Mouse (Mus musculus) CH12.LX (cell line): ENCODE measurements around the gene Rab36. TPM values are rescaled to one million over a fixed set of nuclear protein-coding genes. Genes with fewer than 3 reads are reported as not detected.

ENCODE experiments used
- DNase-seq: peaks from one replicate; pipeline ENCODE4 v3.0.0-alpha.2; 2013; ENCODE audit errors: extremely low read depth
- H3K27ac ChIP-seq: 2 replicates; pipeline ENCODE4 v1.5.1; 2012; ENCODE audit warnings: low read depth, mild to moderate bottlenecking, control low read depth, moderate library complexity; ENCODE audit not compliant: insufficient read depth
- H3K27me3 ChIP-seq: replicated peaks from 2 replicates; pipeline ENCODE3; 2012; ENCODE audit warnings: inconsistent platforms
- H3K36me3 ChIP-seq, 2 experiments: replicated peaks in 1 of 2; 2 replicates each; pipeline versions ENCODE3 to v1.6.1; 2012; ENCODE audit warnings: inconsistent platforms in 1 of 2, low read length in 1 of 2, mild to moderate bottlenecking in 1 of 2, mixed read lengths in 1 of 2, moderate library complexity in 1 of 2; ENCODE audit not compliant: control insufficient read depth in 1 of 2, insufficient read depth in 1 of 2
- H3K4me1 ChIP-seq, 2 experiments: 2 replicates each; pipeline ENCODE4 v1.6.1; 2012; ENCODE audit warnings: inconsistent platforms in 1 of 2, moderate library complexity in 1 of 2; ENCODE audit not compliant: insufficient read depth in 2 of 2, control insufficient read depth in 1 of 2
- H3K4me2 ChIP-seq: 2 replicates; pipeline ENCODE4 v1.6.1; 2012; ENCODE audit warnings: low read depth, mild to moderate bottlenecking, control low read depth; ENCODE audit not compliant: poor library complexity, insufficient read depth, severe bottlenecking
- H3K4me3 ChIP-seq, 3 experiments: fragments of 150-350 bp in 1 of 3; sonication (generic) in 1 of 3; replicated peaks in 1 of 3; 2 replicates each; pipeline versions ENCODE3 to v1.5.1; 2011 to 2012; ENCODE audit warnings: low read depth in 2 of 3, low read length in 2 of 3, mild to moderate bottlenecking in 2 of 3, moderate library complexity in 2 of 3, control low read depth in 1 of 3, improper control_type of control experiment in 1 of 3, inconsistent platforms in 1 of 3, mixed read lengths in 1 of 3; ENCODE audit not compliant: poor library complexity in 1 of 3
- H3K79me2 ChIP-seq: replicated peaks from 2 replicates; pipeline ENCODE4 v1.6.1; 2012; ENCODE audit warnings: mild to moderate bottlenecking, moderate library complexity; ENCODE audit not compliant: control insufficient read depth, poor library complexity, insufficient read depth, severe bottlenecking; ENCODE audit errors: extremely low read depth
- H3K9ac ChIP-seq: 2 replicates; pipeline ENCODE4 v1.6.1; 2012; ENCODE audit warnings: low read depth, mild to moderate bottlenecking, control low read depth, moderate library complexity; ENCODE audit not compliant: insufficient read depth
- H3K9me3 ChIP-seq: replicated peaks from 2 replicates; pipeline ENCODE3; 2012; ENCODE audit warnings: low read length, inconsistent platforms, mixed read lengths
- BHLHE40 ChIP-seq: IDR thresholded peaks from 2 replicates; pipeline ENCODE4 v1.6.1; 2011; ENCODE audit warnings: mild to moderate bottlenecking, low read depth, low read length, improper control_type of control experiment
- CTCF ChIP-seq, 2 experiments: IDR thresholded peaks in 1 of 2; conservative IDR thresholded peaks in 1 of 2; 2 replicates each; pipeline ENCODE4 v1.5.1; 2011 to 2012; ENCODE audit warnings: low read depth in 2 of 2, low read length in 2 of 2, improper control_type of control experiment in 1 of 2, inconsistent platforms in 1 of 2, mild to moderate bottlenecking in 1 of 2, moderate library complexity in 1 of 2
- ELF1 ChIP-seq: IDR thresholded peaks from 2 replicates; pipeline ENCODE4 v1.6.1; 2014; ENCODE audit warnings: low read depth, mild to moderate bottlenecking, inconsistent platforms, low read length, improper control_type of control experiment
- EP300 ChIP-seq: IDR thresholded peaks from 2 replicates; pipeline ENCODE4 v1.6.1; 2011; ENCODE audit warnings: low read length, improper control_type of control experiment
- GABPA ChIP-seq: IDR thresholded peaks from 2 replicates; pipeline ENCODE4 v1.6.1; 2012; ENCODE audit warnings: low read depth, low read length, improper control_type of control experiment, inconsistent platforms; ENCODE audit not compliant: insufficient replicate concordance
- HCFC1 ChIP-seq: IDR thresholded peaks from 2 replicates; pipeline ENCODE4 v1.6.1; 2012; ENCODE audit warnings: low read depth, mild to moderate bottlenecking, inconsistent platforms, low read length, improper control_type of control experiment
- MAZ ChIP-seq: IDR thresholded peaks from 2 replicates; pipeline ENCODE4 v1.6.1; 2012; ENCODE audit warnings: low read depth, mild to moderate bottlenecking, inconsistent platforms, low read length, improper control_type of control experiment, moderate library complexity
- MYC ChIP-seq: IDR thresholded peaks from 2 replicates; pipeline ENCODE4 v1.6.1; 2011; ENCODE audit warnings: low read depth, mild to moderate bottlenecking, improper control_type of control experiment, low read length
- NELFE ChIP-seq: IDR thresholded peaks from 2 replicates; pipeline ENCODE4 v1.6.1; 2011; ENCODE audit warnings: low read depth, low read length, improper control_type of control experiment
- NRF1 ChIP-seq: IDR thresholded peaks from 2 replicates; pipeline ENCODE4 v1.6.1; 2014; ENCODE audit warnings: low read depth, mild to moderate bottlenecking, inconsistent platforms, low read length, improper control_type of control experiment, moderate library complexity
- PAX5 ChIP-seq: IDR thresholded peaks from 2 replicates; pipeline ENCODE4 v1.6.1; 2012; ENCODE audit warnings: low read length, inconsistent platforms, mixed read lengths
- RCOR1 ChIP-seq: conservative IDR thresholded peaks from 2 replicates; pipeline ENCODE4 v1.6.1; 2012; ENCODE audit warnings: low read depth, mild to moderate bottlenecking, inconsistent platforms, low read length, improper control_type of control experiment
- SIN3A ChIP-seq: IDR thresholded peaks from 2 replicates; pipeline ENCODE4 v1.6.1; 2012; ENCODE audit warnings: low read length, improper control_type of control experiment, inconsistent platforms
- SMC3 ChIP-seq: IDR thresholded peaks from 2 replicates; pipeline ENCODE4 v1.6.1; 2011; ENCODE audit warnings: low read depth, low read length, improper control_type of control experiment
- TBP ChIP-seq: conservative IDR thresholded peaks from 2 replicates; pipeline ENCODE4 v1.6.1; 2011; ENCODE audit warnings: low read depth, low read length, improper control_type of control experiment
- TCF12 ChIP-seq: IDR thresholded peaks from 2 replicates; pipeline ENCODE4 v1.6.1; 2014; ENCODE audit warnings: low read depth, mild to moderate bottlenecking, inconsistent platforms, low read length, improper control_type of control experiment
- UBTF ChIP-seq: IDR thresholded peaks from 2 replicates; pipeline ENCODE4 v1.6.1; 2012; ENCODE audit warnings: low read depth, mild to moderate bottlenecking, inconsistent platforms, low read length, improper control_type of control experiment, moderate library complexity
- ZC3H11A ChIP-seq: IDR thresholded peaks from 2 replicates; pipeline ENCODE4 v1.6.1; 2012; ENCODE audit warnings: low read depth, mild to moderate bottlenecking, inconsistent platforms, low read length, improper control_type of control experiment
- dilution Hi-C: fragments of 300-500 bp; cut with MboI; formaldehyde crosslinking; loops from 2 replicates; pipeline ENCODE4 v1.14.3; 2020; ENCODE audit warnings: low sequenced_read_pairs; ENCODE audit not compliant: extremely low pct_unique_long_range_greater_than_20kb, extremely low pct_ligation_motif_present
- in situ Hi-C: fragments of 300-500 bp; cut with MboI; formaldehyde crosslinking; loops from 3 replicates; pipeline ENCODE4 v1.14.3; 2019; ENCODE audit warnings: low sequenced_read_pairs, low pct_ligation_motif_present, low pct_unique_long_range_greater_than_20kb, mixed read lengths
- polyA plus RNA-seq: library from polyadenylated mRNA; unstranded; fragments of >175 nt; gene quantifications from 2 replicates; pipeline ENCODE4 v1.2.1, GENCODE M21; 2012; ENCODE audit warnings: low read depth; ENCODE audit not compliant: insufficient read length
- total RNA-seq, 2 experiments: library from RNA; depleted of rRNA; stranded (reverse); fragments of 300-350 nt in 1 of 2; fragments of >200 nt in 1 of 2; gene quantifications; 2 replicates each; pipeline ENCODE4 v1.2.3; 2012 to 2014

The Rab36 gene
- total and polyA plus RNA-seq, 3 experiments: 0.34 to 1.2 (median 0.59) TPM

GRCm38 (mm10) chr10:75055672-75056071 is 18.8 kb downstream of the Rab36 start (continued):
- no peak for TF ChIP-seq MYC

- dilution Hi-C loops: no loop called here
- Histone ChIP-seq H3K9me3 (no peaks in the 10 kb centered on the region), H3K9ac (no peak overlapping the region), H3K36me3 (peaks cover 0 to 5% of the 10 kb centered on the region in 2 experiments), H3K79me2 (no peaks in the 10 kb centered on the region; the same call in 1 of the 2 replicates), H3K4me2 (no peak overlapping the region), H3K27ac (no peak overlapping the region), H3K4me3 (peak overlapping the region in 1 of 3 experiments; percentile 52), H3K27me3 (no peaks in the 10 kb centered on the region), H3K4me1 (peaks cover 18 to 43% of the 10 kb centered on the region in 2 experiments)
- in situ Hi-C loops: no loop called here
- DNase-seq: no peak
- TF ChIP-seq TBP (no peak), SIN3A (peak; percentile 2; the same call in 1 of the 2 replicates)
Observed at GRCm38 (mm10) chr10:75056255-75056654, 19.4 kb downstream of the Rab36 start.

- Histone ChIP-seq H3K27me3 (no peaks in the 10 kb centered on the region), H3K79me2 (peaks cover 17% of the 10 kb centered on the region), H3K9me3 (no peaks in the 10 kb centered on the region), H3K27ac (no peak overlapping the region), H3K9ac (no peak overlapping the region), H3K4me1 (peaks cover 12 to 62% of the 10 kb centered on the region in 2 experiments), H3K36me3 (peaks cover 0 to 8% of the 10 kb centered on the region in 2 experiments), H3K4me3 (no peak overlapping the region), H3K4me2 (no peak overlapping the region)
- TF ChIP-seq PAX5 (no peak), HCFC1 (no peak), TCF12 (no peak), CTCF (conservative IDR thresholded peaks at IDR 0.05 in 1 of 2, IDR thresholded peaks at IDR 0.05 in 1 of 2; ENCODE audit: low read depth in 2 of 2, low read length in 2 of 2) (no peak), ZC3H11A (no peak), RCOR1 (no peak), EP300 (no peak), NRF1 (no peak), UBTF (no peak), BHLHE40 (no peak), GABPA (no peak), NELFE (no peak), SMC3 (no peak), ELF1 (no peak), MAZ (no peak)
- dilution Hi-C loops (no loop called here), in situ Hi-C loops (no loop called here)
- no peak for DNase-seq
Observed at GRCm38 (mm10) chr10:75058336-75058735, 21.5 kb downstream of the Rab36 start.
